Mouse (Mus musculus) B cell, adult 2 months (primary cell): ENCODE data around the gene Zfp131.

Experiments
- DNase-seq, 2 experiments: peaks; one replicate each; pipeline ENCODE4 v3.0.0; 2022

Zfp131 gene

DNA sequence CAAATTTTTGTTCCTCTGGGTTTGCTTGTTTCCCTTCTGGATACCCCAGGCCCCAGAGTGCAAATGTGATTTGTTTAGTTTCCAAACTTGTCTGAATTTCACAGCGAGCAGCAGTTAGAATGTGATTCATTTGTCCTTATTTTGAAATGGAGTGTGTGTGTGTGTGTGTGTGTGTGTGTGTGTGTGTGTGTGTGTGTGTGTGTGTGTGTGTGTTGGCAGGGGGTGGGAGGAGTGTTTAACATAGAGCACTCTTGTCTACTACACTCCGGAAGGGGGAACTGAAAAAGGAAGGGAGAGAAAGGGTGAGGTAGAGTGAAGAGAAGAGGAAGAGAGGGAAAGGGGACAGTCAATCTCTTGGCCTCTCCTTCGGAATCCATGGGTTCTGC lies 36.1 kb downstream of the Zfp131 start:
- no peak for DNase-seq

DNA sequence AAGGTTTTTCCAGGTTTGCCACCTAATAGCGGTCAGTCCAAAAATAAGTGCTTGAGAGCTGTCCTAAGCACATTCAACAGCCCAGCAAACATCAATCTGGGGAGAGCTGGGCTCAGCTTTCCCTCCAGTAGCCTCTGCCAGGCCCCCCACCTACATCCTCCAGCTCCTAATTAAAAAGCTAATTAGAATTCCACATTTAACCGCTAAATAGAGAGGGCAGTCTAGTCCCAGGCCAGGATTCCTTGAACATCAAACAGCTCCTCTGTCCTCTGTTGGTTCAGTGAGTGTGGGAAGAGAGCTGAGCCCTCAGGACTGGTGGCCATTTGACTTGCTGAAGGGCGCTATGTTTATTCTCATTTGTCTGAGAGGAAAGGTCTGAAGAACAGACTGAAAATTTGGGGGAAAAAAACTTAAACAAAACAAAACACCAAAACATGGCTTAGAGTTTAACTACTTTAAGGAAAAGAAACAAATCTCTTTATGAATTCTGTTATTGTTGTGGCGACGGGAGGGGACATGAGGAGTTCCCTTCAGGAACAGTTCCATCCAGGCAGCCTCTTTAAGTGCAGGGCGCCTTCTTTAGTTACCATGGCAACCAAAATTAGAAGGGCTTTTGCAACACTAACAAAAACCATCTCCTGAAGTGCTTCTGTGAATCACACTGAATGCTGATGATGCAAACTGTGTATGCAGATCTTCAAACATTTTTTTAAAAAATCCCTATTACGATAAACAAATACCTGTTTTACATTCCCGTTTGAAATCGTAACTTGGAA lies 36.6 kb downstream of the Zfp131 start:
- DNase-seq, result no peak

DNA sequence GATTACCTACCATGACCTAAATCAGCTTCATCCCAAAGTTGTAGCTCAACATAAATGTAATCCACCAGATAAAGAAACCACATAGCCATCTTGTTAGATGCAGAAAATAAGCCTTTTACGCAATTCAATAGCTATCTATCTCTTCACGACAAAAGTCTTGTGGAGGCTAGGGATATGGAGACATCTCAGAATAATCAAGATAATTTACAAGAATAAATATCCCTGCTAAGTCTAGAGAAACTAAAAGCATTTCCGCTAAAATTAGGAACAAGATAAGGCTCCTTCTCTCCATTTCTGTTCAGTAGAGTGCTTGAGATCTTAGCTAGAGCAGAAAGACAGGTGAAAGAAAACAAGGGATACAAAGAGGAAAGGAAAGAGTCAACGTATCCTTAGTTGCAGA lies 43.8 kb downstream of the Zfp131 start:
- no peak for DNase-seq

DNA sequence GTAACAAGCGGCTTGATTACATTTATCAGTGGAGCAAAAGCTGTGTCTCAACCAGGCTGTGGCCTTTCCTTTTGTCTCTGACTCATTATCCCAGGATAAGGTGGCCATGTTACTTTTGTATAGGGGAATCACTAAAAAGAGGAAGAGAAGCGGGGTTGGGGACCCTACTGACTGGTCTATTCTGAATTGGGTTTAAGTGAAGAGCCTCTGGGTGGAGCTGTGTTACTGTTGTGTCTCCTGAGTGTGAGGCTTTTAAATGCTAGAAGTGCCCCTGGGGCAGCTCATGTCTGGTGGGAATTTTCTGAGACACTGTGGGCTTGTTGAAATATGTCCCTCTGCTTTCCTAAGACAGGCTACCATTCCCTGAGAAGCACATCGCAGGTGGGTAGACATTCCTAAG lies 47.2 kb downstream of the Zfp131 start:
- no peak for DNase-seq

DNA sequence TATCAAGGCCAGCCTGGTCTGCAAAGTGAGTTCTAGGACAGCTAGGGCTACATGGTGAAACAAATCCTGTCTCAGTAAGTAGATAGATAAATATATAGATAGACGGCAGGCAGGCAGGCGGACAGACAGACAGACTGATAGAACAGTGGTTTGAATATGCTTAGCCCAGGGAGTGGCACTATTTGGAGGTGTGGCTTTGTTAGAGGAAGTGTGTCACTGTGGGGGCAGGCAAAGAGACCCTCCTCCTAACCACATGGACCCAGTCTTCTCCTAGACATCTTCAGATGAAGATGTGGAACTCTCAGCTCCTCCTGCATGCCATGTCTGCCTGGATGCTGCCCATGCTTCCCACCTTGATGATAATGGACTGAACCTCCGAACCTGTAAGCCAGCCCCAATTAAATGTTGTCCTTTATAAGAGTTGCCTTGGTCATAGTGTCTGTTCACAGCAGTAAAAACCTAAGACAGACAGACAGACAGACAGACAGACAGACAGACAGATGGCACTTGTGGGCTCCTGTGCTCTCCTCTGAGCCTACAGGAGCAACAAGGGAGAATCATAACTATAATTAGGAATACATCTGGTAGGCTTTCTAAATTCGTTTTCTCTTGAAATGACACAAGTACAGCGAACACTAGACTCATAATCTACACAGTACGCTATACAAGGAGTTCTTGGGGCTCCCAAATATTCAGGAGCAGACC lies 47.8 kb downstream of the Zfp131 start:
- no peak for DNase-seq

DNA sequence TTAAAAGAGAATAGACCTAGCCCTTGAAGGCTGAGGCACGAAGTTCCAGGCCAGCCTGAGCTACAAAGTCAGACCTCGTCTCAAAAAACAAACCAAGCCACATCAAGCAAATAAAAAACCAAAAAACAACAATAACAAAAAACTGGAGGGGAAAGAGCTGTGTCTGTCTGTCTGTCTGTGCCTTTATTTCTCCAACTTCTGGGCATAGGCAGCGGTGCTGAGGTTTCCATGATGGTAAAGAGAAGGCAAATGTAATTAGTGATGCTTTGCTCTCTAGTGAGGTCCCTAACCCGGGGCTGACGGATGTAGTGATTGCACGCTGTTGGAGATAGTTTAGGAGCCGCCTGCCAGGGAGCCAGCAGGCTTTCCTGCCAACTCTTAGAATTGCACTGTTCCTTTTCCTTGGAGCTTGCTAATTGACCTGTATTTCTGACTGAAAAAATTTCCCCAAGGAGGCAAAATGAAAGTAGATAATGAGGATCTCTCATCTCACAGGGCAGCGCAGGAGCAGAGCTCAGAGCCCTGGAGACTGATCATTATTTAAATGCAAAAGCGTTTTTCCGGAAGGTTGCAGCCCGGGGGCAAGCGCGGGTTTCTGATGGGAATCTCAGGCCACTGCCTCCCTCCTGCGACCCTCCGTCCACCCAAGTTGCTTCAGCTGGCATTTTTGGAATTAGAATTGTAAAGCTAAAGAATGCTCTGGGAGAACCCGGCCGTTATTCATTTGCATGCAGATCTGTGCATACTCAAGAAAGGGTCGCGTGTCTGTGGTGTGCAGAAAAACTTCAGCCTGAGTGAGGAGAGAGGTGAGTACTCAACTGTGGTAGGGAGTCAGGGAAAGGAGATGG lies 49.1 kb downstream of the Zfp131 start:
- DNase-seq, result no peak

DNA sequence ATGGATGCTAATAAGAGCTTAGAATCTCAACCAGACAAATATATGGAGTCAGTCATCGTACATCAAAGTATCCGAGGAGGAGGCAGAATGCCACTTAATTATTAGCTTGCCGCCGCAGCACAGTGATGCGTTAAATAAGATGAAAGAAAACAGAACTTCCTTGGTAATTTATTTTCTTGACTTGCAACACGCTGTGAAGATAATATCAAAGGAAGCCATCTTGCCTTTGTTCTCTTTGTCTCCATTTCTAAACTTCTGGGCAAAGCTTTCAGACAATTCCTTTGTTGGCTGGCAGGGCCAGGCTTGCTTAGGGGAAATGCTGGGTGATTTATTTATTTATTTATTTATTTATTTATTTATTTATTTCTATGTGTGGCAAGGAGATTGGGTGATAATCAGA lies 59.2 kb downstream of the Zfp131 start:
- DNase-seq, result no peak

DNA sequence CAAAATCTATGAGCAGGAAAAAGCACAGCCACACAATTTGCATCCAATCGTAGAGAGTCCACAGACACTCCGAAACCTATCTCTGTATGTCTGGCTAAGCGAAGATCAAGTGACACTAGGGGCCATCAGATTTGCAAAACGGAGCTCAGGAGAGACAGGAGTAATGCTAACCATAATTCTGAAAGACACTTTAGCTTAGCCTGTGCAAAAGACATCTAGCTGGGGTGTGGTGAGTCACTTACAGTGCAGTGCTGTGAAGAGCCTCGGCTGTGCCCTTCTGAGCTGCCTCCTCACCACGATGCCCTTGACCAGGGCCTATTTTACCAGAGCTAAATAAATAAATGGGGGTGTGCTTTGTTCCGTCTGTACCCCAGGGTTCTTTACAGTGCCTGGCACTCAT lies 61.3 kb downstream of the Zfp131 start:
- no peak for DNase-seq

DNA sequence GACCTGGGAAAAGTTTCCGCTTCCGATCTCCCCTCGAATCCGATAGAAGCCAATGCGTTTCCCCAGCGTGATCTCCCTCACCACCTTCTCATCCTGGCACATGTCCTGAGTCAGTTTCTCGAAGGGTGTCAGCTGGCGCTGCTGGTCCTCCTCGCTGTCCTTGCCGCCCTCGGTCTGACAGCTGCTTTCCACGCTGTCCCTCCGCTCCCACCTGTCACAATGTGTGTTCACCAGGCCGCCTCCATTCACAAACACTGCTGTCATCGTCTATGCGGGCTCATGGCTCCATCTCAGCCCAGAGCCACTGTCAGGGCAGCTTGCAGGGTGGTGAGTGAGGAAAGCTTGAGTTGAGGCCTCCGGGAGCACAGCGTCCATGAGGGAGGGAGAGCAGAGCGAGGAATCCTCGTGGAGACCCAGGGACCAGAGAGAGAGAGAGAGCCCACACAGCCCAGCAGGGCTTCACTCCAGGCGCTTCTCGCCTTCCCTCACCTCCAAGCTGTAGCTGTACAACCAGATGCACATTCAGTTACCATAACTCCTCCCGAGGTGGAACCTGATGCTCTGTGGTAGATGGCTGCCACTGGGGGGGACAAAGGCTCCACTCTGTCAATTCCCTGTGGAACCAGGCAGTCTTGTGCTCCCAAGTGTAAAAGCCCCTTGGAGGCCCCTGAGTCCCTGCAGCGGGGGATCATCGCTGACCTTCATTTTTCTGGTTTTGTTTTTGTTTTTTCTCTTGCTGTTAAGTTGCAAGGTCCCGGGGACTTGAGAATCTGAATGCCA lies 62.9 kb downstream of the Zfp131 start:
- no peak for DNase-seq

DNA sequence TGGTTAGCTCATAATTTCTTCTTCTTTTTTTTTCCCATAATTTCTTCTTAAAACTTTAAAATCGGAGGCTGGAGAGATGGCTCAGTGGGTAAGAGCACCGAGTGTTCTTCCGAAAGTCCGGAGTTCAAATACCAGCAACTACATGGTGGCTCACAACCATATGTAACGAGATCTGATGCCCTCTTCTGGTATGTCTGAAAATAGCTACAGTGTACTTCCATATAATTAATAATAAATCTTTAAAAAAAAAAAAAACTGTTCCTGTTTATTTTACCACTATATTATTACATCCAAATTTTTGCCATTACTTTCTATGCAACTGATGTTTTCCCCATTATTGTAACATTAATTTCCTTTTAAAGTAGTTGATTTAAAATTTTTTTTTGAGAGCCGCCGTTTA lies 66.1 kb downstream of the Zfp131 start:
- no peak for DNase-seq

DNA sequence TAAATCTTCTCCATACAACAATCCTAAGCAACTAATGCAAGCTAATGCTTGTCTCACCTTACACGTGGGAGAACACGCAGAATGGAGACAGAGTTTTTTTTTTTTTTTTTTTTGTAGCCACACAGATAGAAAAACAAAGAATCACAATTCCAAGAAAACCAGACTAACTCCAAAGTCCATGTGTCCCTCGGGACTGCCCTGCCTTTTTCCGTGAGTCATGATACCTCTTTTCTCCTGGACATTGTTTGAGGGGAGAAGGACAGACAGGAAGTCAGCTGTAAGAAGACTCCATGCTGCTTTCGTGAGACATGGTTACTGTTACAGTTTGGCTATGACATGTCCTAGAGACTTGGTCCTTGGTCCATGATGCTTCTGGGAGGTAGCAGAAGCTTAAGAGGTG lies 67.3 kb downstream of the Zfp131 start:
- no peak for DNase-seq

DNA sequence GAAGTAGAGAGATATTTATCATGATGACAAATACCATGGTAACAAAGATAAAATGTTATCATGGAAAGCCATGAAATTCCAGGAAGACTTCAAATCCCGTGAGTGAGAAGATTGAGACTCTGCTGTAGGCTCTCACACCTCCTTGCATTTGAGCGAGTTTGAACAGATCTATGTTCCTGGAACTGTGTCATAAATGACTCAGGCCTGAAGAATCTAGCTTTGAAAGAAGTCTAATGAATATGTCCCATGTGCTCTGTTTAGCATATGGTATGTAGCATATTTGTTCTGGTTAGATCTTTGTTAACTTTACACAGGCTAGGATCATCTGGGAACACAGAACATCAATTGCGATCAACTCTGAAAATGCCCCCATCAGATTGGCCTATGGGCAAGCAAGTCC lies 68.2 kb downstream of the Zfp131 start:
- no peak for DNase-seq

DNA sequence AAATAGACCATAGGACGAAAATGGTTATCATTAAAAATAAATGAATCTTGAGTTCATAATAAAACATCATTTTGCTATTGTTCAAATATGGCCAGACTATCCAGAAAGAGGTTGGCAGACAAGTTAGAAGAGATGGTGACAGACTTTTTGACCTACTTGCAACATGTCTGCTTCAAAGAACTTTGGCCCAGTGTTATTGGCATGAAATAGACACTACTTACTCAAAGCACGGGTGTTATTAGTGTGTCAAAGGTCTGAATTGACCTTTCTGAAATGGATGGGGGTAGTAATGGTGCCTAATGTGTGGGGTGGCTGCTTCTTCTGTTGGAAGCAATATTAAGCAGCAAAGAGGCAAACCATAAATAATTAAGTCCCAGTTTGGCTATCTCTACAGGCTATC lies 74.6 kb downstream of the Zfp131 start:
- DNase-seq, result no peak
